In the genomic region with DNA sequence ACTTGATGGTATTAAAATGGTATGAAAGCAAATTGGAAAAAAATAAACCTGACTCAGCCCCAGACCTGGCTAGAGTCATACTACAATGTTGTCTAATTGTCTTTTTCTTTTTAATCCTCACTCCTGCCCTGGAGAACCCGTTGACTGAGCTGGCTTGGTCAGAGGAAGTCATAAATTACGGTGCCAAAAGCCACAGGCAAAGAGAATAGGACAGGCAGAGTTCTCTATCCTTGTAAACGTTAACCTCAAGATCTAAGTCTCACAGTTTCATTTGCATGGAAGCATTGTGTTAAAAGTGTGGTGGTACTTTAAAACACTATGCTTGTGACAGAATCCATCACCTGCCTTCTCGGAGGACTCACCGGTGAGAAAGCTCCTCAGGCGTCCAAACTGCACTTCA, we compare ENCODE assay signal across 34 mouse cellular contexts.
"Had no signal": no experiment of that assay in that cellular context is flagged by ENCODE, and none has a peak within 500 bp of the region (broad histone marks: within the 10 kb centered on the region; RNA-seq: fewer than 3 reads in every experiment).

No protein-coding gene starts in this region.

- H3K4me2 ChIP-seq: heart, embryonic 11.5 days; heart, embryonic 12.5 days; heart, embryonic 13.5 days; heart, embryonic 15.5 days; hindbrain, embryonic 12.5 days; hindbrain, embryonic 13.5 days; hindbrain, embryonic 14.5 days; hindbrain, embryonic 15.5 days; intestine, embryonic 15.5 days; kidney, embryonic 15.5 days had no signal

- H3K9me3 ChIP-seq: heart, embryonic 10.5 days; heart, embryonic 12.5 days; heart, embryonic 13.5 days; heart, embryonic 15.5 days; hindbrain, embryonic 10.5 days; hindbrain, embryonic 12.5 days; hindbrain, embryonic 13.5 days; hindbrain, embryonic 15.5 days; intestine, embryonic 15.5 days; kidney, embryonic 15.5 days had no signal

- H3K9ac ChIP-seq: heart, embryonic 12.5 days; heart, embryonic 13.5 days; heart, embryonic 15.5 days; hindbrain, embryonic 12.5 days; hindbrain, embryonic 13.5 days; hindbrain, embryonic 14.5 days; hindbrain, embryonic 15.5 days; intestine, embryonic 15.5 days; kidney, embryonic 15.5 days had no signal

- H3K27ac ChIP-seq: heart, embryonic 10.5 days; heart, embryonic 13.5 days; heart, embryonic 15.5 days; hindbrain, embryonic 10.5 days; hindbrain, embryonic 12.5 days; hindbrain, embryonic 13.5 days; hindbrain, embryonic 14.5 days; hindbrain, embryonic 15.5 days; hindbrain, postnatal 0 days; intestine, embryonic 15.5 days; kidney, embryonic 15.5 days; layer of hippocampus, adult 2 months; left cerebral cortex, adult 2 months had no signal

- DNase-seq: heart, postnatal 10 days; heart, postnatal 14 days; heart, postnatal 36 days; heart, postnatal 4 days; kidney, adult 11 months; kidney, adult 18-20 months; kidney, adult 2 months; kidney, adult 8-10 months; kidney, adult 9 months; kidney, postnatal 10 days; kidney, postnatal 14 days; kidney, postnatal 25 days; kidney, postnatal 36 days; layer of hippocampus, adult 9-11 months; layer of hippocampus, postnatal 36 days had no signal

- H3K4me3 ChIP-seq: heart, embryonic 10.5 days; heart, embryonic 12.5 days; heart, embryonic 13.5 days; heart, embryonic 15.5 days; hindbrain, embryonic 10.5 days; hindbrain, embryonic 12.5 days; hindbrain, embryonic 13.5 days; hindbrain, embryonic 15.5 days; intestine, embryonic 15.5 days; kidney, embryonic 15.5 days; layer of hippocampus, adult 2 months; left cerebral cortex, adult 2 months had no signal

- H3K4me1 ChIP-seq: hindbrain, embryonic 10.5 days; hindbrain, embryonic 12.5 days; hindbrain, embryonic 13.5 days; hindbrain, embryonic 15.5 days; intestine, embryonic 15.5 days had no signal

- H3K27me3 ChIP-seq: heart, embryonic 12.5 days; heart, embryonic 13.5 days; heart, embryonic 15.5 days; hindbrain, embryonic 12.5 days; hindbrain, embryonic 13.5 days; hindbrain, embryonic 15.5 days; intestine, embryonic 15.5 days; kidney, embryonic 15.5 days had no signal

- ATAC-seq: hindbrain, embryonic 16.5 days; hindbrain, postnatal 0 days; inflammation-experienced regulatory T-cells, adult 6 months; intestine, embryonic 15.5 days; intestine, embryonic 16.5 days; intestine, postnatal 0 days had no signal
